Mouse (Mus musculus) bone marrow macrophage, adult 2 months (primary cell): ENCODE measurements around the gene Lrrfip2. TPM values are rescaled to one million over a fixed set of nuclear protein-coding genes. Genes with fewer than 3 reads are reported as not detected.
A peak's percentile ranks its signal among the peaks of the same experiment; 100 is the strongest.

Source experiments
- H3K27ac ChIP-seq: 2 replicates; pipeline ENCODE4 v1.5.1; 2012; ENCODE audit warnings: low read depth, low read length; ENCODE audit not compliant: insufficient read depth
- H3K4me1 ChIP-seq: 2 replicates; pipeline ENCODE4 v1.6.1; 2012; ENCODE audit warnings: low read length; ENCODE audit not compliant: control insufficient read depth, insufficient read depth
- H3K4me3 ChIP-seq: 2 replicates; pipeline ENCODE4 v1.5.1; 2012; ENCODE audit warnings: mild to moderate bottlenecking, low read length, moderate library complexity; ENCODE audit not compliant: insufficient read depth
- CTCF ChIP-seq: IDR thresholded peaks from 2 replicates; pipeline ENCODE4 v1.5.1; 2012; ENCODE audit warnings: low read depth, mild to moderate bottlenecking, low read length, moderate library complexity
- POLR2A ChIP-seq: IDR thresholded peaks from 2 replicates; pipeline ENCODE4 v1.6.1; 2012; ENCODE audit warnings: mild to moderate bottlenecking, low read depth, low read length, borderline replicate concordance
- polyA plus RNA-seq: library from polyadenylated mRNA; stranded (reverse); fragments of >200 nt; gene quantifications from 2 replicates; pipeline ENCODE4 v1.2.4, GENCODE M21; 2012; ENCODE audit not compliant: missing spikeins, insufficient read depth, insufficient read length

Gene Lrrfip2
- polyA plus RNA-seq, 1 experiment: 67.7 TPM

DNA sequence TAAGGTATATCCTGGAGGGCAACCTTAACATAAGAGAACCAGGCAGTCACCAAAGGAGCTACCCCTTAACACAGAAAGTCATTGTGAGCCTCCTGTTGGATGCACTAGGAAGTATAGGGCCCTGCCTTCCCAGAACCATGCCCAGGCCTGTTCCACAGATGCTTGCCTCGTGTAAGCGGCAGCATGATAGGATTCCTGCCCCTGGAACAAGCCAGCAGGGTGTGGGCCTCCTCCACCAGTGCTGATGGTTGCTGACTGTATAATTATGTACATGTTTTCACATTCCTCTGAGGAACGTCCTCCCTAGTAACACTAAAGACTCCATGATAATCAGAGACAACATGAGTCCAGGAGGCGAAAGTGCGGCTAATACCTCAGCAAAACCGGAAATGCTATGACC lies 126.0 kb downstream of the Lrrfip2 start:
- Histone ChIP-seq H3K4me3 (no peak overlapping the region), H3K4me1 (no peaks in the 10 kb centered on the region), H3K27ac (no peak overlapping the region)
- TF ChIP-seq CTCF (no peak), POLR2A (no peak)

- no peak for TF ChIP-seq CTCF
- no peak for TF ChIP-seq POLR2A
- no peak overlapping the region for H3K27ac ChIP-seq
- no peak overlapping the region for H3K4me3 ChIP-seq
- no peaks in the 10 kb centered on the region for H3K4me1 ChIP-seq
Observed at GRCm38 (mm10) chr9:111245546-111245945, 128.2 kb downstream of the Lrrfip2 start.

DNA sequence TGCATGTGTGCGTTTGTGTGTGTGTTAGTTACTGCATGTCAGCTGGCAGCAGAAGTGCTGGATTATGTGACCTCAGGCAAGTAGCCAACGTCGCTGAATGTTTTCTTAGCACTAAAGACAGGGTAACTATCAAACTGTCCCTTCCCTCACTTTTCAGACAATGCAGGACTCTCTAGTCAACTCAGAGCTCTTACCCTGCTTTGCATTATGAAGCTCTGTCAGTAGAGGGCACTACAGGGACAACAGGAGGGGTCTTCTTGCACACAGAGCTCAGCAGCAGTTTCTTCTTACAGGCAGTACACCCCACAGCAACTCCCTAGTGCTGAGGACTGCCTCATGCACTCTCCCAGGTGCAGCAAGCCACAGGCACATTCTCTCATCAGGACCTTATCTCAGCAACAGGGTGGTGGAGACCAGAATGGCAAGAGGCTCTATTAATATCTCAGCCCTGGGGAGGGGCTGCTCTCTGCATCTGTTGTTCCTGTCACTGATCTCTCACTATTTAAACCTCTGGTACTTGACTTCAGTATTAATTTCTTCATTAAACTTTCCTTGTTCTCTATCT lies 130.4 kb downstream of the Lrrfip2 start:
- Histone ChIP-seq H3K4me3 (no peak overlapping the region), H3K27ac (no peak overlapping the region), H3K4me1 (no peaks in the 10 kb centered on the region)
- 0 out of 2 replicates have a peak, but pooled peaks have one; percentile 33 for TF ChIP-seq CTCF
- TF ChIP-seq POLR2A: no peak

DNA sequence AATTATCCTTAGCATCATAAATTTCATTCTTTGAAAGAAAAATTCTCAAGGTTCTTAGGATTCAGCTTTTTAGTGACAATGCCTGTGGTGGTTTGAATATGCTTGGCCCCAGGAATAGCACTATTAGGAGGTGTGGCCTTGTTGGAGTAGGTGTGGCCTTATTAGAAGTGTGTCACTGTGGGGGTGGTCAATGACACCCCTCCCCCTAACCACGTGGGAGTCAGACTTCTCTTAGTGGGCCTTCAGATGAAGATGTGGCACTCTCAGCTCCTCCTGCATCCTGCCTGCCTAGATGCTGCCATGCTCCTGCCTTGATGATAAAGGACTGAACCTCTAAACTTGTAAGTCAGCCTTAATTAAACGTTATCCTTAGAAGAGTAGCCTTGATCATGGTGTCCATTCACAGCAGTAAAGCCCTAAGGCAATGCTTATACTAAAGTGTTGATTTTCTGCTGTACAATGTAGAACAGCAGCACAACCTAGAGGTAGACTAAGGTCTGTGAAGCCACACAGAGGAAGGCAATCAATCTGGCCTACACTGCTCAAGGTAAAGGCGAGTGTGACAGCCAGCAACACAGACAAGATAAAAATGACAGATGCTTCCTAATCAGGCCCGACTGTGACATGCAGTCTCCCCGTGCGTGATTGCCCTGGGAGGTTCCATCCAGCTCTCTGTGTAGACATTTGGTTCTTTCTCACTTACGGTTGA lies 134.9 kb downstream of the Lrrfip2 start:
- Histone ChIP-seq H3K4me1 (no peaks in the 10 kb centered on the region), H3K4me3 (no peak overlapping the region), H3K27ac (no peak overlapping the region)
- TF ChIP-seq CTCF: no peak
- TF ChIP-seq POLR2A: no peak

DNA sequence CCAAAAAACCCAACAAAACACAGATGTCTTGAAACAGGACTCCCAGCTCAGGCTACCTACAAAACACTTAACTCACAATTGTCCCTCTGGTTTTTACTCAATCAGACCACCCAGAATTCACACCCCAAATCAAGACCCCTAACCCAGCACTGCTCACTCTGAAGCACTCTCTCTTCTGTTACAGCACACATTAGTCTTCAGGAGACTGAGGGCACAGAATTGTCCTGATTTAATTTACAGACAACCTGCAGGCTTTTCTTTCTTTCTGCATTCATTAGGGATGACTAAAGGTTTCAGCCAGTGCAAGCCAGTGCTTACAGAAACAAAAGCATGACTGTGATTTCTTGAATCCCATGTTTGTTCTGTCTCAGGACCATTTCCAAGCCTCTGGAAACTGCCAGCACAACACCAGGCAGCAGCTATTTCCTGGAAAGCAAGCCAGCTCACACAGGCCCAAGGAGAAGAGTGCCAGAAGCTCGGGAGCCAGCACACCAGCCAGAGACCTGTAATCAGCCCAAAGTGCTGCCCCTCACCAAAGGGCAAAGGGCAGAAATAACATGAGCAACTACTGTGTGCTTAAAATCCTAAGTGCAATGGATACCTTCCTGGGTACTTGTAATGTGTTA lies 143.1 kb downstream of the Lrrfip2 start:
- H3K4me1 ChIP-seq: no peaks in the 10 kb centered on the region
- no peak for TF ChIP-seq POLR2A
- TF ChIP-seq CTCF: no peak
- no peak overlapping the region for H3K4me3 ChIP-seq
- no peak overlapping the region for H3K27ac ChIP-seq

DNA sequence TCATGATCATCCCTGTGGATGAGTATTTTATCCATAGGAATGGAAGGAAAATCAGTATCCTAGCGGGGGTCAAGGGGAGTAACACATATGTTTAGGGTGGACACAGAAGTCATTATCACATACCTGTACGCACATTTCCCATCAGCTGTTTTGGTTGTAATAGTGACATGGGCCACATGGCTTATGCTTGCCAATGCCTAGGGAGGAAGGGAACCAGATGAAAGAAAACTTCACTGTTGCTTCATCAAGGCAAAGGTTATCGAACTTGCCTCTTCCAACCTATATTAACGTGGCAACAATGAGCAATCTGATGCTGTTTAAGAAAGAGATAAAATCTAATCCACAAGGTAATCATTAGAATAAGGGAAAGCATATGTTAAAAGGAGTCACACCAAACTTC lies 144.0 kb downstream of the Lrrfip2 start:
- Histone ChIP-seq H3K27ac (no peak overlapping the region), H3K4me1 (no peaks in the 10 kb centered on the region), H3K4me3 (no peak overlapping the region)
- no peak for TF ChIP-seq CTCF
- no peak for TF ChIP-seq POLR2A

DNA sequence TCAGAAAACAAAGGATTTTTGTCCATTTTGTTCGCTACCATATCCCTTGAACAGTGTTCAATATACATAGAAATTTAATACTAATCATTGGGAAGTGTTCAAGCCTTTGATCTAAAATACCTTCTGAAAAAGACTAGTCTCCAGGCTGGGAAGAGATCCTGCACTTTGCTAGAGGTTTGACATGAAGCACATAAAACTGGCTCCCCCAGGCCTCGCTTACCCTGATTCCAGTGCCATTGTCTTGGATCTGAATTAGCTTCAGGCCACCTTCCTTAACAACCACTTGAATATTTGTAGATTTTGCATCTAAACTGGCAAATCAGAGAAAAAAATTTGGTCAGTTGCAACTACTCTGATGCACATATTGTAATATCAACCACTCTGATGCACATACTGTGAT lies 150.6 kb downstream of the Lrrfip2 start:
- no peak for TF ChIP-seq CTCF
- TF ChIP-seq POLR2A: no peak
- Histone ChIP-seq H3K4me1 (peaks cover 4% of the 10 kb centered on the region; the same call in 1 of the 2 replicates), H3K4me3 (no peak overlapping the region), H3K27ac (no peak overlapping the region)

GRCm38 (mm10) chr9:111270606-111271005 lies 153.2 kb downstream of the Lrrfip2 start:
- H3K27ac ChIP-seq: peak overlapping the region; percentile 71
- H3K4me1 ChIP-seq: peaks cover 12% of the 10 kb centered on the region
- H3K4me3 ChIP-seq: peak overlapping the region; percentile 84
- TF ChIP-seq POLR2A (no peak), CTCF (no peak)

- Histone ChIP-seq H3K4me3 (peak overlapping the region; percentile 84), H3K27ac (peak overlapping the region; percentile 71), H3K4me1 (peaks cover 12% of the 10 kb centered on the region)
- no peak for TF ChIP-seq POLR2A
- TF ChIP-seq CTCF: no peak
Observed at GRCm38 (mm10) chr9:111271056-111271433, 153.7 kb downstream of the Lrrfip2 start.

GRCm38 (mm10) chr9:111271434-111272160 lies 154.2 kb downstream of the Lrrfip2 start, which contains the start of the genes Mlh1 and Epm2aip1:
Mlh1 (minus strand) TSS chr9:111271791.
Epm2aip1 (plus strand) TSS chr9:111271929.
- TF ChIP-seq CTCF: no peak
- peak; percentile 89 for TF ChIP-seq POLR2A
- H3K4me1 ChIP-seq: peaks cover 12% of the 10 kb centered on the region
- peak within 1 kb of the TSS; percentile 84 for H3K4me3 ChIP-seq
- peak within 1 kb of the TSS; percentile 86 for H3K27ac ChIP-seq
